Mouse (Mus musculus) erythroblast, embryonic 14.5 days (primary cell): ENCODE data around the gene Trip11.

ENCODE experiments used
- GATA1 ChIP-seq: IDR thresholded peaks from 2 replicates; pipeline ENCODE4 v1.6.1; 2012; ENCODE audit warnings: low read length, inconsistent platforms, mixed read lengths
- TAL1 ChIP-seq: IDR thresholded peaks from 3 replicates; pipeline ENCODE4 v1.6.1; 2012; ENCODE audit warnings: low read length, inconsistent platforms, mixed read lengths

GRCm38 (mm10) chr12:101860256-101860655 is 52.8 kb downstream of the Trip11 start:
- TF ChIP-seq GATA1 = no peak
- TF ChIP-seq TAL1 = no peak
